Mouse (Mus musculus) liver, postnatal 0 days (tissue): ENCODE results near the gene Anks1. TPM values are rescaled to one million over a fixed set of nuclear protein-coding genes. Genes with fewer than 3 reads are reported as not detected.

Experiments used
- ATAC-seq: fragments of 200-750 bp; cut with Nextera tagmentation; 2 replicates; pipeline ENCODE4 v1.8.0; 2017; ENCODE audit warnings: mild to moderate bottlenecking, moderate library complexity
- DNase-seq: peaks from one replicate; pipeline ENCODE4 v3.0.0-alpha.2; 2016
- H3K27ac ChIP-seq: fragments of 300-500 bp; sonication (generic); 2 replicates; pipeline ENCODE4 v1.5.1; 2014; ENCODE audit warnings: antibody characterized with exemption, moderate library complexity, mild to moderate bottlenecking, low read depth
- H3K27me3 ChIP-seq: fragments of 300-500 bp; sonication (generic); 2 replicates; pipeline ENCODE4 v1.6.1; 2014; ENCODE audit warnings: low read length, control low read depth, mixed read lengths; ENCODE audit not compliant: insufficient read depth
- H3K36me3 ChIP-seq: fragments of 300-500 bp; sonication (generic); replicated peaks from 2 replicates; pipeline ENCODE4 v1.6.1; 2014; ENCODE audit warnings: mild to moderate bottlenecking, control low read depth, low read length, moderate library complexity, mixed read lengths; ENCODE audit not compliant: insufficient read depth
- H3K4me1 ChIP-seq: fragments of 300-500 bp; sonication (generic); 2 replicates; pipeline ENCODE4 v1.6.1; 2014; ENCODE audit warnings: antibody characterized with exemption, mild to moderate bottlenecking, control low read depth; ENCODE audit not compliant: insufficient read depth
- H3K4me2 ChIP-seq: fragments of 300-500 bp; sonication (generic); 2 replicates; pipeline ENCODE4 v1.6.1; 2014; ENCODE audit warnings: low read depth, mild to moderate bottlenecking, low read length, moderate library complexity, mixed read lengths
- H3K4me3 ChIP-seq: fragments of 300-500 bp; sonication (generic); 2 replicates; pipeline ENCODE4 v1.5.1; 2014; ENCODE audit warnings: low read depth, low read length
- H3K9ac ChIP-seq: fragments of 300-500 bp; sonication (generic); replicated peaks from 2 replicates; pipeline ENCODE4 v1.6.1; 2014; ENCODE audit warnings: mild to moderate bottlenecking, moderate library complexity
- H3K9me3 ChIP-seq: fragments of 300-500 bp; sonication (generic); 2 replicates; pipeline ENCODE4 v1.6.1; 2016; ENCODE audit warnings: mild to moderate bottlenecking, control low read depth, low read length, mixed read lengths
- CTCF ChIP-seq: sonication (generic); IDR thresholded peaks from 2 replicates; pipeline ENCODE4 v1.5.1; 2016; ENCODE audit warnings: antibody characterized with exemption, low read depth
- EP300 ChIP-seq: IDR thresholded peaks from 2 replicates; pipeline ENCODE4 v1.6.1; 2016; ENCODE audit warnings: antibody characterized with exemption, low read depth, mild to moderate bottlenecking
- WGBS: fragments of 180-500 bp; shearing (Covaris S2); extraction: QIAGEN DNeasy Blood & Tissue Kit; methylation state at CpG from one replicate; pipeline ENCODE4 v1.1.7; 2014; ENCODE audit not compliant: insufficient replicate concordance; 5-methylcytosine and 5-hydroxymethylcytosine counted together
- polyA plus RNA-seq: library from polyadenylated mRNA; unstranded; fragments of >200 nt; fragmentation: Nextera tagmentation; extraction: Ambion mirVana; gene quantifications from 2 replicates; pipeline ENCODE4 v1.2.1, GENCODE M21; 2015

The Anks1 gene
- polyA plus RNA-seq, 1 experiment from 2014 or later = 3.0 TPM

DNA sequence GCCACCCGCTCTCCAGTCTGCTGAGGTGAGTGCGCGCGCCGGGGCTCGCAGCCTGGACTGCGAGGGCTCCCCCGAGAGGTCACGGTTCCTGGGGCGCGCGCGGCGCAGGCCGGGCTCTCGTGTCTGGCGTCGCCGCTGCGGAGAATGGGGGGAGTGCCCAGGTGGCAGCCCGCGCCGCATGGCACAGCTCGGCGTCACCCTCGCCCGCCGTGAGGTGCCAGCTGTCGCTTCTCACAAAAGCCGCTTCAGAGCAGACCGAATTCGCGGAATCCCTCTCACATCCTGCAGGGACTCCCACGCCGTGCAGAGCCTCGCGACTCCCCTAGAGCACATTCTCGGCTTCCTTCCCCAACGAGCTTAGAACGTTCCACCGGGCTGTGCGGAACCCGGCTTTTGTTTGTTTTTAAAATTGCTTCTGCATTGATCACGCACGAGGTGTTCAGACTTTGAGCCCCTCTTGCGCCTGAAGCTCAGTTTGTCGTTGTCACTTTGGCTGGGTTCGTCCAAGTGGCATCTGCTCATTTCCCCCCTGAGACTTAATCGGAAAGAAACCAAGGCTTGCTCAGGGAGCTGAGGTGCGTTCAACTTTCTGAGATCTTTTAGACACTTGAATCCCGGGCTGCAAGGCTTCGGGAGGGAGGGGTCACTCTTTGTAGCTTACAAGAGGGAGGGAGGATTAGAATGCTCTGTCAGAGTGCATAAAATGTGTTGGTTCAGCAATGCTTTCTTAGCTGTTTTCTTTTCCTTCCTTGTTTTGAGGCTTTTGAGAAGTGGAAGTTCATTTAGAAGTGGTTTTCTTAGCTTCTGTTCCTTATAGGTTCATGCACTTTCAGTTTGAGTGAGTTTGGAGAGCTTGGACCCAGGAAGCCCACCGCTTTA lies 755 bp downstream of the Anks1 start, which contains the start of gene Taf11:
Gene Taf11, minus strand, starts transcription at position 223 of the 879 bp plus-strand sequence.
- H3K4me1 ChIP-seq = peaks cover 19% of the 10 kb centered on the region
- no peaks in the 10 kb centered on the region for H3K27me3 ChIP-seq
- peaks cover 8% of the 10 kb centered on the region for H3K36me3 ChIP-seq
- peak within 1 kb of the TSS; percentile 88 for H3K9ac ChIP-seq
- WGBS = 2% methylated on average over 51 of the region's 53 CpGs
- TF ChIP-seq CTCF (0 out of 2 replicates have a peak, but pooled peaks have one; percentile 1), EP300 (no peak)
- H3K4me2 ChIP-seq = peak within 1 kb of the TSS; percentile 94
- peak within 1 kb of the TSS; percentile 85 for H3K27ac ChIP-seq
- DNase-seq (no peak), ATAC-seq (peak; percentile 40)
- peak within 1 kb of the TSS; percentile 88 for H3K4me3 ChIP-seq
- H3K9me3 ChIP-seq = no peaks in the 10 kb centered on the region

DNA sequence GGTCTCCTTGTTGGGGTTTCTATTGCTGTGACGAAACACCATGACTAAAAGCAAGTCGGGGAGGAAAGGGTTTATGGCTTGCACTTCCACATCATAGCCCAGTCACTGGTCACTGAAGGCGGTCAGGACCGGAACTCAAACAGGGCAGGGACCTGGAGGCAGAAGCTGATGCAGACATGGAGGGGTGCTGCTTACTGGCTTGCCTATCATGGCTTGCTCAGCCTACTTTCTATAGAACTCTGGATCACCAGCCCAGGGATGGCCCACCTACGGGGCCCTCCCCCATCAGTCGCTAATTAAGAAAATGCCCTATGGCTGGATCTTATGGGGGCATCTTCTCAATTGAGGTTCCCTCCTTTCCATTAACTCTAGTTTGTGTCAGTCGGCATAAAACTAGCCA lies 2.3 kb downstream of the Anks1 start:
- H3K9me3 ChIP-seq = no peaks in the 10 kb centered on the region
- peaks cover 8% of the 10 kb centered on the region for H3K36me3 ChIP-seq
- no peak for DNase-seq
- H3K27ac ChIP-seq = no peak overlapping the region
- TF ChIP-seq EP300 (no peak), CTCF (no peak)
- H3K9ac ChIP-seq = no peak overlapping the region
- no peaks in the 10 kb centered on the region for H3K27me3 ChIP-seq
- WGBS = 80% methylated on average over 7 of the region's 7 CpGs
- no peak for ATAC-seq
- peaks cover 19% of the 10 kb centered on the region for H3K4me1 ChIP-seq
- no peak overlapping the region for H3K4me3 ChIP-seq
- no peak overlapping the region for H3K4me2 ChIP-seq

DNA sequence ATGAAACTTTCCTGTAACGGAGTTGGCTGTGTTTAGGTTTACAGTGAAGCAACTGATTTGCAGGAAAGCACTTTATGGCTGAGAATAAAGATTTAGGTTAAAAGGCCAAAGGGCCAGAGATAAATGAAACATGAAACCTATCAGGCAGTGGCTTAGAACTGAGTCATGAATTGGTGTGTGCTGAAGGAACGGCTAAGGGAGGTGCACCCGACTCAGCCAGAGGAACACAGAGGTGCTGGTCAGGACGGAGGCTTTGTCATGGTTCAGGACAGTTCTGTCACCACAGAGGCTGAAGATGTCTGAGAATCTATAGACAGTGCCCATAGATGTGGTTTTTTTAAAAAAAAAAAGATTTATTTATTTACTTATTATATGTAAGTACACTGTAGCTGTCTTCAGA lies 5.6 kb downstream of the Anks1 start:
- ATAC-seq (no peak), DNase-seq (no peak)
- no peak overlapping the region for H3K9ac ChIP-seq
- H3K27me3 ChIP-seq = no peaks in the 10 kb centered on the region
- H3K4me1 ChIP-seq = peaks cover 12% of the 10 kb centered on the region; the same call in 1 of the 2 replicates
- TF ChIP-seq CTCF = no peak
- no peak for TF ChIP-seq EP300
- H3K9me3 ChIP-seq = no peaks in the 10 kb centered on the region
- peaks cover 8% of the 10 kb centered on the region for H3K36me3 ChIP-seq
- H3K4me2 ChIP-seq = no peak overlapping the region
- no peak overlapping the region for H3K27ac ChIP-seq
- WGBS = 80% methylated on average over 4 of the region's 4 CpGs
- H3K4me3 ChIP-seq = no peak overlapping the region

DNA sequence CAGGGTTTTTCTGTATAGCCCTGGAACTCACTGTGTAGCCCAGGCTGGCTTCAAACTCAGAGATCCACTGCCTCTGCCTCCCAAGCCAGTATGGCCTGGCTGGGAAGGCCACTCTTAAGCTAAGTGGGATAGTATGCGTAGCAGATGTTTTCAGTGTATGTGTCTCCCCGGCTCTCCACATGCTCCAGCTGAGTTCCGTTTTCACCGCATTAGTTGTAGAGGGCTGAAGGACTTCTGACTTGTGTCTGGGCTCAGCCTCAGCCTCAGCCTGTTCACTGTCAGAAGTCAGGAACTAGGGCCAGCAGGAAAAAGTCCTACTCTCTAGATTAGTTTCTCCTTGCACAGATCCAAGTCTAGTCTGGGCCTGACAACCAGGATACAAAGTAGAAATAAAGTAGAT lies 7.3 kb downstream of the Anks1 start:
- Histone ChIP-seq H3K27ac (no peak overlapping the region), H3K4me1 (peaks cover 5% of the 10 kb centered on the region; the same call in 1 of the 2 replicates), H3K36me3 (peaks cover 8% of the 10 kb centered on the region), H3K9ac (no peak overlapping the region), H3K9me3 (no peaks in the 10 kb centered on the region), H3K27me3 (no peaks in the 10 kb centered on the region), H3K4me3 (no peak overlapping the region), H3K4me2 (no peak overlapping the region)
- ATAC-seq = no peak
- no peak for TF ChIP-seq CTCF
- no peak for DNase-seq
- WGBS = 86% methylated on average over 4 of the region's 4 CpGs

DNA sequence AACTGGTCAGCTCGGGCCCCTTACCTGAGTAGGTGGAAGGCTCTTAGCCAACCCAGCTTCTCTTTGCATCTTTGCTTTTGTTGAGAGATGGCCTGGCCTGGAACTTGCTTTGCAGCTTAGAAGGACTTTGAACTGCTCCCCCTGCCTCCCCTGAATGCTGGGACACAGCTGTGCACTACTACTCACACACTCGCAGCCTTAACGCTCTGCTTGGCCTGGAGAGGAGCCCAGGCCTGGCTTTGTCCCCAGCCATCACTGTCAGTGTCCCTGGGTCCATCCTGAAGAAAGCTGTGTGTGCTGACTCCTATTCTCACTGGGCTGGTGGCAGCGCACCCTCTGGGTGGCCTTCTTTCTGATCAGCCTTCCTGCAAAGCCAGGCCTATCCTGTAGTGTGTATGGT lies 11.6 kb downstream of the Anks1 start:
- ATAC-seq (no peak), DNase-seq (no peak)
- H3K4me2 ChIP-seq = no peak overlapping the region
- no peak overlapping the region for H3K9ac ChIP-seq
- no peak overlapping the region for H3K4me3 ChIP-seq
- H3K27me3 ChIP-seq = no peaks in the 10 kb centered on the region
- peaks cover 14% of the 10 kb centered on the region for H3K4me1 ChIP-seq
- H3K27ac ChIP-seq = no peak overlapping the region
- TF ChIP-seq CTCF (no peak), EP300 (no peak)
- H3K36me3 ChIP-seq = no peaks in the 10 kb centered on the region
- no peaks in the 10 kb centered on the region for H3K9me3 ChIP-seq
- 59% methylated on average over 4 of the region's 4 CpGs for WGBS

DNA sequence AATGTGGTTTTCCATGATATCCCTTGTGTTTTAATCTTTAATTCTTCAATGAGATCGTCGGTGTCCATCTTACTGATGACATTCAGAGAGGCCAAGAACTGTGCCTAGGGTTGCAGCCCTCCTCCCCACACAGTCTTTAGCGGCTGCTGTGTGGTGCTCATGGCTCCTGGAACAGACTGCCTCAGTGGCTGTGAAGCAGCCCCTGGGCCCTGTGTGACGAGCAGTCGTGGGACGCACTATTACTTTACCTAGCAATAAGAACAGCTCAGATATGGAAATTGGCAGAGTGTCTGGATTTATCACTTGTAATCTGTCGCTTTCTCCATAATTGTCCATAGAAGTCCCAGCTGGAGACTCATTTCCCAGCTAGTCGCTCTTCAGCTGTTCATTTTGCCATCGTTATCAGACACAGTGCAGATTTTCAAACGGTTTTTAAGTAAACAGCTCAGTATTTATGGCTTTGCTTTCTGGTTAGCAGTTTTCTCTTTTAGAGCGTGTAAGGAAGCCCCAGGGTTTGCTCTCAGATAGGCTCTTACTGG lies 13.1 kb downstream of the Anks1 start:
- no peak for ATAC-seq

More for the DNA sequence above, 13.1 kb downstream of the Anks1 start:
- TF ChIP-seq CTCF = no peak
- no peaks in the 10 kb centered on the region for H3K27me3 ChIP-seq
- no peak overlapping the region for H3K27ac ChIP-seq
- no peaks in the 10 kb centered on the region for H3K36me3 ChIP-seq
- no peak overlapping the region for H3K9ac ChIP-seq
- no peak overlapping the region for H3K4me2 ChIP-seq
- peaks cover 20% of the 10 kb centered on the region for H3K4me1 ChIP-seq
- H3K9me3 ChIP-seq = no peaks in the 10 kb centered on the region
- no peak overlapping the region for H3K4me3 ChIP-seq
- DNase-seq = no peak
- 74% methylated on average over 11 of the region's 11 CpGs for WGBS
